Mouse (Mus musculus) gastrocnemius, postnatal 4 days (tissue): Measurements from ENCODE around the gene Nelfa. TPM values are rescaled to one million over a fixed set of nuclear protein-coding genes. Genes with fewer than 3 reads are reported as not detected.

Source experiments
- microRNA-seq: library from miRNA; unstranded; fragments of <30 nt; microRNA quantifications from one replicate; pipeline ENCODE4 v1.2.0, GENCODE M21; 2021
- total RNA-seq, 2 experiments: library from RNA; stranded (reverse); gene quantifications; 2 replicates each; pipeline ENCODE4 v1.2.3; 2021

Nelfa gene
- total RNA-seq, 2 experiments from 2014 or later, result 18.6 to 22.0 TPM

Small RNA genes lying within 50 kb of the gene (microRNA-seq; reads per million reads assigned to microRNA genes)
- gene Mir7024, result not detected

Other genes with a start within 250 kb of the Nelfa start
- 1 to 10 TPM; 2.2 to 2.6 TPM for gene Fgfr3, start 214.7 kb downstream of the Nelfa start, total RNA-seq
- 10 to 100 TPM; 43.7 to 51.3 TPM for gene Letm1, start 153.6 kb downstream of the Nelfa start, total RNA-seq
- 10 to 100 TPM; 72.1 to 75.6 TPM for gene Nsd2, start 115.7 kb downstream of the Nelfa start, total RNA-seq
- 1 to 10 TPM; 5.0 to 6.9 TPM for gene Gm1673, start 47.0 kb upstream of the Nelfa start, total RNA-seq
- 1 to 10 TPM in 1 of 2 experiments, under 1 TPM in 1; 0.98 to 1.8 TPM for gene Nat8l, start 59.6 kb upstream of the Nelfa start, total RNA-seq
- gene Poln, start 233.0 kb upstream of the Nelfa start, total RNA-seq, result 1 to 10 TPM; 2.1 TPM
- 1 to 10 TPM; 7.9 to 8.4 TPM for gene Haus3, start 233.1 kb upstream of the Nelfa start, total RNA-seq